Mouse (Mus musculus): ENCODE data around the gene Ywhae. TPM values are rescaled to one million over a fixed set of nuclear protein-coding genes. Genes with fewer than 3 reads are reported as not detected.

The Ywhae gene
- total RNA-seq (2023) = 100 to 1,000 TPM; 224 to 250 TPM

DNA sequence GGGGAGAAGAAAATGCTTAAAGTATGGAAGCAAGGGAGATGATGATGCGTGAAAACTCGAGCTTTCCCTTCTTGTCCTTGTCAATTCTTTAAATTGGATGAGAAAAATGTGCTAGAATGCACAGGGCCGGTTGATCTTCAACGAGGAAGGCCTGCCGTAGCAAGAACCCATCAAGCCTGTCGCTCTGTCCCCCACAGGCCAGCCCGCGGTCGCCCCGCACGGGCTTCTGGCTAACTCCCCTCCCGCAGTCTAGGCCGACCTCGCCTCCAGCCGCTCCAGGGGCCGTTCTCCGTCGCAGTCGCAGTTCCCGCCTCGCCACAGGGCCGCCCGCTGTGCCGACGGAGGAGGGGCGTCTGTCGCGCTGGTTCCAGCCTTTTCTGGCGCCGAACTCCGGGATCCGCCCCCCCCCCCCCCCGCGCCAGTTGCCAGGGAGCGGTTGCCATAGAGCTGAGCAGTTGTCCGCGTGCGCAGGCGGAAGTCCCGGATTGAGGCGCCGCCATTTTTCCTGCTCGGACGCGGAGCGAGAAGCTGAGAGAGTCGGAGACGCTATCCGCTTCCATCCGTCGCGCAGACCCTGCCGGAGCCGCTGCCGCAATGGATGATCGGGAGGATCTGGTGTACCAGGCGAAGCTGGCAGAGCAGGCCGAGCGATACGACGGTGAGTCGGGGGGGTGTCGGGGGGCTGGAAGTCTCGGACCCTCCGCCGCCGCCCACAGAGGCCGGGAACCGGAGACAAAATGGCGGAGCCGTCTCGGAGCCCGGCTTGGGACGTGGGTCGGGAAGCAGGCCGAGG is at the start of gene Ywhae:
Gene Ywhae (plus strand): TSS at position 436 of the 793 bp plus-strand sequence.

DNA sequence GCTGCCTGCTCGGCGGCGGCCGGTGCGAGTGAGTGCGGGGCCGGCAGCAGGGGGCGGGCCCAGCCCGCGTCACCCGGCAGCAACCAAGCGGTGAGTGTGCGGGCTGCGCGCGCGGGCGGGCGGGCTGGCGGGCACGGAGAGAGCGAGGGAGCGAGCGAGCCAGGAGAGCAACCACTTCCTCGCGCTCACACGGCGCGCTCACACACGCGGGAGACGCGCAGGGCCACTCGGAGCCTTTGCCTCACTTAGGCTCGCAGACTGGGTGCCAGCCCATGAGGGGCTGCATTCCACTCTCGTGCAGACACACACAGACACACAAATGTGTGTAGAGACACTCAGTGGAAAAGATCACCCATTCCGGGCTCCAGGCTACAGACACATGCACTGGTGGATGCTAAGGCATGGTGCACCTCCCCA is 63.4 kb downstream of the Ywhae start, which contains the start of gene Doc2b:
Gene Doc2b (minus strand): TSS at position 21 of the 417 bp plus-strand sequence.

Other genes starting within 250 kb of the Ywhae start
- gene Prpf8, start 246.1 kb upstream of the Ywhae start, total RNA-seq (2023) = 100 to 1,000 TPM; 230 to 240 TPM
- gene Rilp, start 222.8 kb upstream of the Ywhae start, total RNA-seq (2023) = under 1 TPM in 1 of 2 experiments, not detected in 1; 0.92 TPM
- gene Scarf1, start 219.3 kb upstream of the Ywhae start, total RNA-seq (2023) = under 1 TPM in 1 of 2 experiments, not detected in 1; 0.20 TPM
- 10 to 100 TPM; 54.3 to 67.9 TPM for gene Slc43a2, start 201.2 kb upstream of the Ywhae start, total RNA-seq (2023)
- gene Pitpna, start 144.8 kb upstream of the Ywhae start, total RNA-seq (2023) = 100 to 1,000 TPM; 232 to 242 TPM
- gene Inpp5k, start 101.9 kb upstream of the Ywhae start, total RNA-seq (2023) = 100 to 1,000 TPM; 128 to 132 TPM
- 100 to 1,000 TPM; 459 to 494 TPM for gene Myo1c, start 82.4 kb upstream of the Ywhae start, total RNA-seq (2023)
- gene Crk, start 53.6 kb upstream of the Ywhae start, total RNA-seq (2023) = 10 to 100 TPM; 66.4 to 69.9 TPM
- not detected for gene Doc2b, start 63.2 kb downstream of the Ywhae start, total RNA-seq (2023)
- 10 to 100 TPM in 1 of 2 experiments, 1 to 10 TPM in 1; 9.8 to 11.4 TPM for gene Rph3al, start 205.6 kb downstream of the Ywhae start, total RNA-seq (2023)